Mouse (Mus musculus) cortical plate, adult 2 months (tissue): ENCODE results near the gene Pknox2.

Source experiments
- CTCF ChIP-seq: fragments of 200-500 bp; IDR thresholded peaks from 2 replicates; pipeline ENCODE4 v1.5.1; 2011; ENCODE audit warnings: mild to moderate bottlenecking, control low read depth, low read length; ENCODE audit not compliant: insufficient read depth; ENCODE audit errors: extremely low read depth
- POLR2A ChIP-seq: fragments of 200-500 bp; IDR thresholded peaks from 2 replicates; pipeline ENCODE4 v1.6.1; 2011; ENCODE audit warnings: mild to moderate bottlenecking, low read length, control low read depth; ENCODE audit not compliant: insufficient read depth; ENCODE audit errors: extremely low read depth

GRCm38 (mm10) chr9:37115820-37116219 is 31.4 kb downstream of the Pknox2 start:
- TF ChIP-seq CTCF (no peak), POLR2A (no peak)
